Mouse (Mus musculus): ENCODE measurements at regions not wholly inside any gene's neighbourhood (a gene's known extent, or its start where the extent isn't known, plus 50 kb on each side); places are given as distances from the start of the nearest gene placed in this dataset.

DNA sequence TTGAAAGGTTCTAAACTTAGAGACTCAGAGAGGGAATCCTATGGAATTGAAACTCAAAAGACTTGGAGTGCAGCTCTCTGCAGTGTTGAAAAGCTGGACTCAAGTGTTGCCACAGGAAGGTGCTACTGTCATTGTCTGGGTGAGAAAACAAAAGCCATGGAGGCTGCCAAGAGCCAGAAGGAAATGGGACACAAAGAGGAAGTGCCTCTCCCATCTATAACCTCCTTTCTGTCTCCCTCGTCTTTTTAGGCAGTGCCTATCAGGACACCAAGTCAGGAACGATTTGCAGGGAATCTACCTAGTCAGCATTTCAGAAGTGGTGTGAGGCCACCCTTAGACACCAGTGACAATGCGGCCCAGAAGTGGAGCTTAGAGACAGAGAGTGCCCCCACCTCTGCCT, 138.5 kb upstream of the Slco3a1 start:
- peak; percentile 37; the same call in 1 of the 2 replicates for ATAC-seq (replicated peaks; ENCODE audit: poor library complexity)

- ATAC-seq (replicated peaks; ENCODE audit: poor library complexity) = no peak
Observed at GRCm38 (mm10) chr7:74690706-74691105, 136.1 kb upstream of the Slco3a1 start.

DNA sequence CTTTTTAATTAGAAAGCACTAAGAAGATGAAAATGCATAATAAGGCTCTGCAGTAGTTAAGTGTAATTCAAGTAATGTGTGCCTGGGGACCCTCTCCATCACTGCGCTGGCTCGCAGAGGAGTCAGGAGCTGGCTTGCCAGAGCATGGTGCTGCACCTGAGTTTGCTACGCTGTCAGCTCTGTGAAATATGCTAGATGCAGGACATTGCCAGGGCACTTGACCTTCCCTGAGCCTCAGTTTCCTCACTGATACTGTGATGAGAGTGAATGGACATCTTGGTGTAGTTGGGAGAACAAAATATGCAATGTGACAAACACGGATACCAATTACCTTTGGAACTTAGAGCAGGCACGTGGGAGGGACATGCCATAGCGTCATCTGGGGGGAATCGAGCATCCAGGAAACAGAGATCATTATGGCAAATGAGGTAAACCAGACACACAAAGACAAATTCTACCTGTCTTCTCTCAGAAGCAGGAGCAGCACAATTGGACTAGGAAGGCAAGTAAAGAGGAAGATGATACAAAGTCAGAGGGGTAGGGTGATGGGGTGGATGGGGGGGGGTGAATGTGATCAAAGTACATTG, 133.6 kb upstream of the Slco3a1 start:
- ATAC-seq (replicated peaks; ENCODE audit: poor library complexity) = no peak

DNA sequence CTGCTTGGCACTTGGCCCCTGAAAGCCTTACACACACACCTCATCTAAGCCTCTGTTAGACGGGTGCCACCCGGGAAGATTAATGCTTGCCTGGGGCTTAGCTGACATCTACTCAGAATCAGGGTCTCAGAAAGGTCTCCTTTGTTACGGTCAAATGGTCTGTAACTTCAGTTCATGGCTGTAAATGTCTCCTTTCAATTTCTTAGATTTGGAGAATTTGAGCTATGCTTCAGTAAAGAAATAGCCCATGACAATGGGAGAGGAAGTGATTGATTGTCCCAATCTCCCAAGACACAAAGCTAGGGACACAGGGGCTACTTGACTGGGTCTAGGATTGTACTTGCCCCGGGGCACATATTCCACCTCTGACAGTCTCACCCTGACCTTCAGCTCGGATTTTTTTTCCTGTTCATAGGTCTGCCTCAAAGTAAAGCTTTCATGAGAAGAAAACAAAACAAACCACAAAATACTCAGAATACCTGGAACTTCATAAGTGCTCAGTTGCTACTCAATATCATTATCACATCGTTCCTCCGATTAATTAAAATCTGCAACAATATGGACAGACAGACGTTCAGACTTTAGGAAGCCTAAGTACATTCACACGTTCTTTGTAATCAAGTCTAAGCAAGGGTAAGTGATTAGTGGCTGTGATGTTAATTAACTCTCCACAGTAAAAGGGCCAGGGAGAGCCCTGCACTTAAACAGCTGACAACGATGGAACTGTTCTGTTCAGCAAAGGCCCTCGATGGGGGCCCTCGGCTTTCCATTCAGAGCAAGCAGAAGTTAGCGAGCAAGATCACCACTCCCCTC, 132.9 kb upstream of the Slco3a1 start:
- no peak for ATAC-seq (replicated peaks; ENCODE audit: poor library complexity)

- peak; percentile 98 for ATAC-seq (replicated peaks; ENCODE audit: poor library complexity)
Observed at GRCm38 (mm10) chr7:74683979-74684378, 129.4 kb upstream of the Slco3a1 start.

DNA sequence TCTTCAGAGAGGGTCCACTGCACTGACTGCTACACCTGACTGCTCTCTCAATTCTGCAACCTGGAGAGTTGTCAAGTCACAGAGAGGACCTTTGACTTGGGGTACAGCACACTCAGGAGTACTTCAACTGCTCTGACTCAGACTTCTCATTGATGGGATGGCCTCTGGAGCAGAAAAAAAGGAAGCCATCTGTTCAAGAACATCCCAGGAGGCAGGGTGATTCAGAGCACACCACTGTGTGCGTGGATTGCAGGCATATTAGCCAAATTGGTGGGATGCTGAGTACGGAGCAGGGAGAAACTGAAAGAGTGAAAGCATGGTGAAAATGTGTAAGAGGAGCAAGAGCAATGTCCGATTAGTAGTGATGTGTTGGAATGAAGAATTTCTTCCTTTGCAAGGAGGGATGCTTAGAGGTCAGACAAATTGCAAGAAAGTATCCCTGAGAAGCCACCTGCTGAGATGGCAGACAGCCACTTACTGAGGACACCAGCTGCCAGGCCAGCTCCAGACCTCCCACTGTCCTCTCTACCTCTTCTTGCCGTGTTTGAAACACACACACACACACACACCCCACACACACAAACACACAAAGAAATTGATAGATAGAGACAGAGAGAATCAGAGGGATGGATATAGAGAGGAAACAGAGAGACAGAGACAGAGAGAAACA, 119.2 kb upstream of the Slco3a1 start:
- ATAC-seq (replicated peaks; ENCODE audit: poor library complexity) = no peak

GRCm38 (mm10) chr7:74669110-74669509, 114.5 kb upstream of the Slco3a1 start:
- ATAC-seq (replicated peaks; ENCODE audit: poor library complexity) = no peak

DNA sequence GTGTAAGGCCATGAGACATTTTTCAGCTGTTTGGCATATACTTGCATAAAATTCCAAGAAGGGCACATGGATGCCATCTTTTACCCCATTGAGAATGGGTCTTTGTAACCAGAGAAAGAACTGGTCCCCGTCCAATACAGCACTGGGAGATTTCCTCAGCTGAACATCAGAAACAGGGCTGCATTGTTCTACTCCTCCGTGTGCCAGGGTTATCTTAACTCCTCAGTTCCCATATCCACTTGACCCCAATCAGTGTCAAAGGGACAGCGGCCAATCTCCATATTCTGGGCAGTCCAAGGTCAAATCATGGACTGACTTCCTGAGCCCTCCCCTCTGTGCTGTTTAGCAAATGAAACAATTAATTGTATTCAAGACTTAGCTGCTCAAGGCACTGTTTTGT, 112.5 kb upstream of the Slco3a1 start:
- no peak for ATAC-seq (replicated peaks; ENCODE audit: poor library complexity)

GRCm38 (mm10) chr7:74663820-74664219, 109.2 kb upstream of the Slco3a1 start:
- ATAC-seq (replicated peaks; ENCODE audit: poor library complexity) = no peak

DNA sequence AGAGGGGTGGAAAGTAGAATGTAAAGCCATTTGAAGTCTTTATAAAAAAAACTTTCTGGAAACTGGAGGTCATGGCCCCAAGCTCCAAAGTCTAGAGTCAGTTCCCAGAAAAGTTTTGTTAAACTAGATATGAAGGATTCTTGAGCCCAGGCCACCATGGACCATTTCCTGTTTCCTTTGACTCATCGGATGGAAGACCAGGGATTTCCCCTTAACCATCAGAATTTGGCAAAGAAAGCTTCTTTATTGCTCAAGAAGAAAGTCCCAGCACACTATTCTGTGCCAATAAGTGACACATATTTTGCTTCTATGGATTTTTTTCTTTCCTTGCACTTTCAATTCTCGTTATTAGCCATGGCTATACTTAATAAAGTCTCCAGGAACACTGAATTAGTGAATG, 92.7 kb upstream of the Slco3a1 start:
- 0 out of 2 replicates have a peak, but pooled peaks have one; percentile 20 for ATAC-seq (replicated peaks; ENCODE audit: poor library complexity)

- ATAC-seq (replicated peaks; ENCODE audit: poor library complexity) = no peak
Observed at GRCm38 (mm10) chr7:74640171-74640570, 85.6 kb upstream of the Slco3a1 start.

- ATAC-seq (replicated peaks; ENCODE audit: poor library complexity) = no peak
Observed at GRCm38 (mm10) chr7:74632217-74632616, 77.6 kb upstream of the Slco3a1 start.

- ATAC-seq (replicated peaks; ENCODE audit: poor library complexity) = no peak
Observed at GRCm38 (mm10) chr7:74628799-74629468, 74.4 kb upstream of the Slco3a1 start.

Data from megakaryocyte progenitor cell, adult 5-6 weeks (primary cell).